Mouse (Mus musculus): ENCODE measurements around the gene Mfsd13b. TPM values are rescaled to one million over a fixed set of nuclear protein-coding genes. Genes with fewer than 3 reads are reported as not detected.
"Not testable (repeated sequence)": the region's sequence is repeated elsewhere in the genome, so short reads cannot be mapped to it uniquely, and the experiment has no call there.

The Mfsd13b gene
- polyA plus RNA-seq, 1 experiment from 2014 or later, result not detected

GRCm38 (mm10) chr7:120961893-120962292, 20.4 kb upstream of the Mfsd13b start:
- Histone ChIP-seq H3K27me3 (ENCODE audit: insufficient read depth, low read length) (no peaks in the 10 kb centered on the region), H3K27ac (ENCODE audit: low read depth) (no peak overlapping the region), H3K9me3 (ENCODE audit: low read length) (no peaks in the 10 kb centered on the region), H3K36me3 (replicated peaks; ENCODE audit: insufficient read depth, low read length) (peaks cover 39% of the 10 kb centered on the region), H3K4me1 (ENCODE audit: insufficient read depth) (no peaks in the 10 kb centered on the region), H3K4me3 (ENCODE audit: low read depth, low read length) (no peak overlapping the region), H3K9ac (replicated peaks) (no peak overlapping the region), H3K4me2 (ENCODE audit: low read depth, low read length) (no peak overlapping the region)
- DNase-seq (no peak), ATAC-seq (no peak)
- TF ChIP-seq CTCF (IDR thresholded peaks at IDR 0.05; ENCODE audit: low read depth), result no peak
- 71% methylated on average over 3 of the region's 3 CpGs for WGBS (ENCODE audit: insufficient replicate concordance)

- 79% methylated on average over 5 of the region's 5 CpGs for WGBS (ENCODE audit: insufficient replicate concordance)
- Histone ChIP-seq H3K9me3 (ENCODE audit: low read length) (no peaks in the 10 kb centered on the region), H3K4me2 (ENCODE audit: low read depth, low read length) (no peak overlapping the region), H3K27ac (ENCODE audit: low read depth) (no peak overlapping the region), H3K4me3 (ENCODE audit: low read depth, low read length) (no peak overlapping the region), H3K36me3 (replicated peaks; ENCODE audit: insufficient read depth, low read length) (peaks cover 32% of the 10 kb centered on the region), H3K27me3 (ENCODE audit: insufficient read depth, low read length) (no peaks in the 10 kb centered on the region), H3K4me1 (ENCODE audit: insufficient read depth) (no peaks in the 10 kb centered on the region), H3K9ac (replicated peaks) (no peak overlapping the region)
- ATAC-seq, result no peak
- TF ChIP-seq CTCF (IDR thresholded peaks at IDR 0.05; ENCODE audit: low read depth), result no peak
- no peak for TF ChIP-seq EP300 (IDR thresholded peaks at IDR 0.05; ENCODE audit: low read depth)
- DNase-seq, result no peak
These were observed 19.2 kb upstream of the Mfsd13b start for GRCm38 (mm10) chr7:120963126-120963525.

- H3K9me3 ChIP-seq (ENCODE audit: low read length), result no peaks in the 10 kb centered on the region
- H3K36me3 ChIP-seq (replicated peaks; ENCODE audit: insufficient read depth, low read length), result peaks cover 9% of the 10 kb centered on the region
- no peak overlapping the region for H3K4me3 ChIP-seq (ENCODE audit: low read depth, low read length)
- H3K4me2 ChIP-seq (ENCODE audit: low read depth, low read length), result peak overlapping the region; percentile 53
- DNase-seq, result no peak
- ATAC-seq, result peak; percentile 92
- H3K9ac ChIP-seq (replicated peaks), result no peak overlapping the region; the same call in 1 of the 2 replicates
- TF ChIP-seq CTCF (IDR thresholded peaks at IDR 0.05; ENCODE audit: low read depth), result no peak
- TF ChIP-seq EP300 (IDR thresholded peaks at IDR 0.05; ENCODE audit: low read depth), result peak; percentile 84
- H3K27ac ChIP-seq (ENCODE audit: low read depth), result peak overlapping the region; percentile 56
- 47% methylated on average over 7 of the region's 7 CpGs for WGBS (ENCODE audit: insufficient replicate concordance)
- H3K27me3 ChIP-seq (ENCODE audit: insufficient read depth, low read length), result no peaks in the 10 kb centered on the region
- peaks cover 15% of the 10 kb centered on the region for H3K4me1 ChIP-seq (ENCODE audit: insufficient read depth)
These were observed 13.1 kb upstream of the Mfsd13b start for GRCm38 (mm10) chr7:120969221-120969620.

- H3K36me3 ChIP-seq (replicated peaks; ENCODE audit: insufficient read depth, low read length), result peaks cover 6% of the 10 kb centered on the region
- H3K4me2 ChIP-seq (ENCODE audit: low read depth, low read length), result no peak overlapping the region
- DNase-seq (no peak), ATAC-seq (no peak)
- no peaks in the 10 kb centered on the region for H3K27me3 ChIP-seq (ENCODE audit: insufficient read depth, low read length)
- no peak for TF ChIP-seq EP300 (IDR thresholded peaks at IDR 0.05; ENCODE audit: low read depth)
- no peak for TF ChIP-seq CTCF (IDR thresholded peaks at IDR 0.05; ENCODE audit: low read depth)
- H3K4me3 ChIP-seq (ENCODE audit: low read depth, low read length), result no peak overlapping the region
- peaks cover 20% of the 10 kb centered on the region for H3K4me1 ChIP-seq (ENCODE audit: insufficient read depth)
- H3K9ac ChIP-seq (replicated peaks), result no peak overlapping the region
- WGBS (ENCODE audit: insufficient replicate concordance), result 80% methylated on average over 5 of the region's 5 CpGs
- H3K27ac ChIP-seq (ENCODE audit: low read depth), result no peak overlapping the region
- H3K9me3 ChIP-seq (ENCODE audit: low read length), result no peaks in the 10 kb centered on the region
These were observed 12.2 kb upstream of the Mfsd13b start for GRCm38 (mm10) chr7:120970112-120970511.

GRCm38 (mm10) chr7:120972471-120972870, 9.8 kb upstream of the Mfsd13b start:
- WGBS (ENCODE audit: insufficient replicate concordance), result 83% methylated on average over 2 of the region's 2 CpGs
- H3K9ac ChIP-seq (replicated peaks); H3K27me3 ChIP-seq (ENCODE audit: insufficient read depth, low read length); DNase-seq; H3K36me3 ChIP-seq (replicated peaks; ENCODE audit: insufficient read depth, low read length); H3K4me3 ChIP-seq (ENCODE audit: low read depth, low read length); ATAC-seq; H3K27ac ChIP-seq (ENCODE audit: low read depth); H3K9me3 ChIP-seq (ENCODE audit: low read length); H3K4me2 ChIP-seq (ENCODE audit: low read depth, low read length): not testable (repeated sequence)
- peaks cover 20% of the 10 kb centered on the region for H3K4me1 ChIP-seq (ENCODE audit: insufficient read depth)

- no peaks in the 10 kb centered on the region for H3K9me3 ChIP-seq (ENCODE audit: low read length)
- H3K4me3 ChIP-seq (ENCODE audit: low read depth, low read length), result no peak overlapping the region
- TF ChIP-seq EP300 (IDR thresholded peaks at IDR 0.05; ENCODE audit: low read depth) (no peak), CTCF (IDR thresholded peaks at IDR 0.05; ENCODE audit: low read depth) (no peak)
- 0 out of 2 replicates have a peak overlapping the region, but pooled peaks have one; percentile 9 for H3K4me2 ChIP-seq (ENCODE audit: low read depth, low read length)
- ATAC-seq, result no peak
- H3K27me3 ChIP-seq (ENCODE audit: insufficient read depth, low read length), result no peaks in the 10 kb centered on the region
- 78% methylated on average over 3 of the region's 3 CpGs for WGBS (ENCODE audit: insufficient replicate concordance)
- no peak for DNase-seq
- no peak overlapping the region for H3K27ac ChIP-seq (ENCODE audit: low read depth)
- 0 out of 2 replicates have a peak, but pooled peaks cover 2% of the 10 kb centered on the region for H3K36me3 ChIP-seq (replicated peaks; ENCODE audit: insufficient read depth, low read length)
- peaks cover 24% of the 10 kb centered on the region for H3K4me1 ChIP-seq (ENCODE audit: insufficient read depth)
- H3K9ac ChIP-seq (replicated peaks), result no peak overlapping the region
These were observed 8.3 kb upstream of the Mfsd13b start for GRCm38 (mm10) chr7:120974001-120974400.

GRCm38 (mm10) chr7:120977063-120977462, 5.2 kb upstream of the Mfsd13b start:
- no peaks in the 10 kb centered on the region for H3K36me3 ChIP-seq (replicated peaks; ENCODE audit: insufficient read depth, low read length)
- H3K9me3 ChIP-seq (ENCODE audit: low read length), result no peaks in the 10 kb centered on the region
- DNase-seq, result no peak
- no peaks in the 10 kb centered on the region for H3K27me3 ChIP-seq (ENCODE audit: insufficient read depth, low read length)
- H3K4me3 ChIP-seq (ENCODE audit: low read depth, low read length), result no peak overlapping the region
- no peak for ATAC-seq
- peaks cover 18% of the 10 kb centered on the region for H3K4me1 ChIP-seq (ENCODE audit: insufficient read depth)
- no peak overlapping the region for H3K9ac ChIP-seq (replicated peaks)
- H3K4me2 ChIP-seq (ENCODE audit: low read depth, low read length), result peak overlapping the region; percentile 27
- TF ChIP-seq EP300 (IDR thresholded peaks at IDR 0.05; ENCODE audit: low read depth) (no peak), CTCF (IDR thresholded peaks at IDR 0.05; ENCODE audit: low read depth) (no peak)
- WGBS (ENCODE audit: insufficient replicate concordance), result 60% methylated on average over 7 of the region's 7 CpGs
- no peak overlapping the region for H3K27ac ChIP-seq (ENCODE audit: low read depth)

Measured in liver, postnatal 0 days (tissue).